Mouse (Mus musculus): ENCODE measurements at regions not wholly inside any gene's neighbourhood (a gene's known extent, or its start where the extent isn't known, plus 50 kb on each side); places are given as distances from the start of the nearest gene placed in this dataset.

GRCm38 (mm10) chr2:139114523-139114922 is 379.2 kb upstream of the Sptlc3 start:
- DNase-seq (ENCODE audit: low spot score in 2 of 2), result no peak

GRCm38 (mm10) chr2:139120905-139121304 is 372.8 kb upstream of the Sptlc3 start:
- DNase-seq (ENCODE audit: low spot score in 2 of 2), result no peak

GRCm38 (mm10) chr2:139132121-139132520 is 361.6 kb upstream of the Sptlc3 start:
- no peak for DNase-seq (ENCODE audit: low spot score in 2 of 2)

- no peak for DNase-seq (ENCODE audit: low spot score in 2 of 2)
Measured at GRCm38 (mm10) chr2:139147004-139147403, 346.7 kb upstream of the Sptlc3 start.

- DNase-seq (ENCODE audit: low spot score in 2 of 2), result no peak
Measured at GRCm38 (mm10) chr2:139179641-139180040, 314.1 kb upstream of the Sptlc3 start.

GRCm38 (mm10) chr2:139198281-139198680 is 295.4 kb upstream of the Sptlc3 start:
- DNase-seq (ENCODE audit: low spot score in 2 of 2), result no peak

GRCm38 (mm10) chr2:139207649-139208048 is 286.1 kb upstream of the Sptlc3 start:
- no peak for DNase-seq (ENCODE audit: low spot score in 2 of 2)

- no peak for DNase-seq (ENCODE audit: low spot score in 2 of 2)
Measured at GRCm38 (mm10) chr2:139220757-139221400, 272.8 kb upstream of the Sptlc3 start.

GRCm38 (mm10) chr2:139230453-139230852 is 263.3 kb upstream of the Sptlc3 start:
- no peak for DNase-seq (ENCODE audit: low spot score in 2 of 2)

- no peak for DNase-seq (ENCODE audit: low spot score in 2 of 2)
Measured at GRCm38 (mm10) chr2:139250138-139250537, 243.6 kb upstream of the Sptlc3 start.

- no peak for DNase-seq (ENCODE audit: low spot score in 2 of 2)
Measured at GRCm38 (mm10) chr2:139267119-139267518, 226.6 kb upstream of the Sptlc3 start.

- DNase-seq (ENCODE audit: low spot score in 2 of 2), result no peak
Measured at GRCm38 (mm10) chr2:139276581-139276980, 217.1 kb upstream of the Sptlc3 start.

- no peak for DNase-seq (ENCODE audit: low spot score in 2 of 2)
Measured at GRCm38 (mm10) chr2:139277571-139277970, 216.1 kb upstream of the Sptlc3 start.

GRCm38 (mm10) chr2:139281056-139281455 is 212.7 kb upstream of the Sptlc3 start:
- no peak for DNase-seq (ENCODE audit: low spot score in 2 of 2)

GRCm38 (mm10) chr2:139284315-139284714 is 209.4 kb upstream of the Sptlc3 start:
- no peak for DNase-seq (ENCODE audit: low spot score in 2 of 2)

- DNase-seq (ENCODE audit: low spot score in 2 of 2), result no peak
Measured at GRCm38 (mm10) chr2:139286446-139286845, 207.3 kb upstream of the Sptlc3 start.

- no peak for DNase-seq (ENCODE audit: low spot score in 2 of 2)
Measured at GRCm38 (mm10) chr2:139298541-139299152, 195.1 kb upstream of the Sptlc3 start.

GRCm38 (mm10) chr2:139311401-139311812 is 182.3 kb upstream of the Sptlc3 start:
- no peak for DNase-seq (ENCODE audit: low spot score in 2 of 2)

GRCm38 (mm10) chr2:139312053-139312452 is 181.7 kb upstream of the Sptlc3 start:
- DNase-seq (ENCODE audit: low spot score in 2 of 2), result no peak

- no peak for DNase-seq (ENCODE audit: low spot score in 2 of 2)
Measured at GRCm38 (mm10) chr2:139322509-139322908, 171.2 kb upstream of the Sptlc3 start.

GRCm38 (mm10) chr2:139325501-139325900 is 168.2 kb upstream of the Sptlc3 start:
- no peak for DNase-seq (ENCODE audit: low spot score in 2 of 2)

- DNase-seq (ENCODE audit: low spot score in 2 of 2), result no peak
Measured at GRCm38 (mm10) chr2:139334681-139335080, 159.0 kb upstream of the Sptlc3 start.

GRCm38 (mm10) chr2:139338240-139338639 is 155.5 kb upstream of the Sptlc3 start:
- no peak for DNase-seq (ENCODE audit: low spot score in 2 of 2)

Measured in adrenal gland, postnatal 4 days (tissue).